Mouse (Mus musculus): ENCODE results near the gene Hmgn1.

DNA sequence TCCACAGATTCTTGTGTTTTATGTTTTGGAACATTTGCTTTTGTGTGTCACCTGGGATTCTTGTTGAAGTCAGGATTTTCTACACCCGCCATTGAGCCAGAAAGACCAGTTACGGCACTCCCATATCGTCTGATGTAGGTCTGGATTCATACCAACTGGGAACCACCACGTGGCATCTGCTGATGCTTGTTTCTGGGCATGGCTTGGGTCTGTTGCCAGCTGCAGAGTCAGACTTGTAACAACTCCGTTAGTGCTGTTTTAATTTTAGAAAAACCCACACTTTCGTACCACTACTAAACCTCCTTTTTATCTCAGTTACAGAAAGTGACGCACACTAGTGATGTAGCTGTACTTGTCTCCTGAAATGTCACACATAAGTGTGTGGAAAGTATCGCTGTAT, 28.5 kb upstream of the Hmgn1 start:
- TF ChIP-seq POLR2A (IDR thresholded peaks at IDR 0.05; ENCODE audit: borderline replicate concordance, extremely low read depth, low read depth, low read length) (no peak), CTCF (IDR thresholded peaks at IDR 0.05; ENCODE audit: insufficient read depth, low read length) (no peak)
